In genomic region chr15:100616221-100616620, GRCm38 (mm10) we compare ENCODE assay signal across 1 mouse cellular context.
TF ChIP-seq lines count a peak whose summit lies in the region.

No protein-coding gene starts in this region.

TF ChIP-seq in CH12.LX, 34 proteins besides CTCF, POLR2A, EP300 and RAD21 (continued from another document):
- no peak for TF ChIP-seq HCFC1 (IDR thresholded peaks at IDR 0.05; ENCODE audit: low read depth, low read length)
